Mouse (Mus musculus) left cerebral cortex, adult 8-10 months (tissue): ENCODE results near the gene Olfr1220. TPM values are rescaled to one million over a fixed set of nuclear protein-coding genes. Genes with fewer than 3 reads are reported as not detected.

Experiments used
- DNase-seq, 2 experiments: peaks; one replicate each; pipeline ENCODE4 v3.0.0; 2022; ENCODE audit warnings: low spot score in 2 of 2
- total RNA-seq, 4 experiments: library from RNA; stranded (reverse); gene quantifications; 2 replicates each; pipeline ENCODE4 v1.2.4; 2022

Gene Olfr1220
- not detected for total RNA-seq

DNA sequence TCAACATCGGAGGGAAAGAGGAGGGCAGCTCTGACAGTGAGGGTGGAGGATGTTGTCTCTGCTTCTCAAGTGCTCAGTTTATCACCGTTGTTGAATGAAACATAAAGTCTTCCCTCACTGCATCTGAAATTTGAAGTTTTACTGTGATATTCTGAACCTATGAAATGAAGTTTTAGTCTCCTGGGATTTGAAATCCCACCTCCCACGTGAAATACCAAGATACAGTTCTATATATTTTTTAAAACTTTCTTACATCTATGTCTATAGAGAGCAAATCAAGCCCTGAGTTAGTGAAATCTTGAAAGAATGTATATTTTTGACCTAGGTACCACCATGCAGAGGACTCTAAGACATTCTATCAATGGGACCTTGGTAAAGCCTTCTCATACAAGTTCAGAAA, at the start of gene Olfr1220:
TSS of gene Olfr1220 (minus strand) at position 101 of the 400 bp plus-strand sequence.
- DNase-seq: no peak

DNA sequence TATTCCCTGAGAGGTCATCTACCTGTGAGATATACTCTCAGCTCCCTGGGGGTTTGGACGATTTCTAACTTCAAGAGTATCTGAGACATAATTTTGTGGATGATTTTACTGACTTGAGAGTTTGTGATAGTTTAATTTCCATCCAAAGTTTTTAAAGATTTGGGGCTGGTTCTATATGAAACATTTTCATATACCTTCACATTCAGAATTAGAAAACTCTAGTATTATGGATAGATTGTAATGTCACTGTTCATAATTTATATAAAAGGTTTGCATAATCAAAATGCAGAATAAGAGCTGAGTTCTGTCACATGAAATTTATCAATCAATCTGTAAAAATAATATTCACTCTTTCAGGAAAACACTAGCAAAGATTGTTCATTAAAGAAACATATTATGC, 44.8 kb upstream of the Olfr1220 start, which contains the start of gene Olfr1223:
TSS of gene Olfr1223 (minus strand) at position 101 of the 400 bp plus-strand sequence.
- no peak for DNase-seq

DNA sequence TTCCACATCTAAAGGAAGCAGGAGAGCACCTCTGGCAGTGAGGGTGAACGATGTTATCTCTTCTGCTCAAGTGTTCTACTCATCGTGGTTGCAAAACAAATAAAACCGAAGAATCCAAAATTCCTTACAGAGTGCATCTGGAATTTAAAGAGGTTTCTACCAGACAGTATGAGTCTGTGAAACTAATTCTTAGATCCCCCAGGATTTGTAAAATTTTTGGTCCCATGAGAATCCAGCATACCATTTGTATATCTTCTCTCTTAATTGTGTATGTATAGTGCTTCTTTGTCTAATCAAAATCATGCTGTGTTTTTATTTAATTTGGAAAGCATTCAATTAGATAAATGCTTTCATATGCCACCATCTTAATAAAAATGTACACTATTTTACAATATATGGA, 26.3 kb upstream of the Olfr1220 start, which contains the start of gene Olfr1222:
TSS of gene Olfr1222 (minus strand) at position 101 of the 400 bp plus-strand sequence.
- no peak for DNase-seq

DNA sequence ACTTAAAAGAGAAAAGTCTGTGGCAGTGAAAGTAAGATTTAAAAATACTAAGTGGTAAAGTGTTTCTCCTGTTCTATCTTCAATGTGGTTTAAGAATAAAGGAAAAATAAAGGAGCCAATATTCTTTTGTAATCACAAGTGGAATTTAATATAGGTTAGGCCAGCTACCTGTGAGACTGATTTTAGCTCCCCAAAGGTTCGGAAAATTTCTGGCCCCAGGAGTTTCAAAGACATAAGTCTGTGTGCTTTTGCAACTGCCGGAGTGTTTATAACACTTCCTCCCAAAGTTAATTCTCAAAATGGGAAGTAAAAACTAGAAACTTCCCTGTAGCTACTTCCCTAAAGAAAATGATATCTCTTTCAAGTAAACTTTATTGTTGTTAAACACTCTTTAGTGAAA, 10.5 kb upstream of the Olfr1220 start, which contains the start of gene Olfr1221:
TSS of gene Olfr1221 (minus strand) at position 101 of the 400 bp plus-strand sequence.
- DNase-seq: no peak

DNA sequence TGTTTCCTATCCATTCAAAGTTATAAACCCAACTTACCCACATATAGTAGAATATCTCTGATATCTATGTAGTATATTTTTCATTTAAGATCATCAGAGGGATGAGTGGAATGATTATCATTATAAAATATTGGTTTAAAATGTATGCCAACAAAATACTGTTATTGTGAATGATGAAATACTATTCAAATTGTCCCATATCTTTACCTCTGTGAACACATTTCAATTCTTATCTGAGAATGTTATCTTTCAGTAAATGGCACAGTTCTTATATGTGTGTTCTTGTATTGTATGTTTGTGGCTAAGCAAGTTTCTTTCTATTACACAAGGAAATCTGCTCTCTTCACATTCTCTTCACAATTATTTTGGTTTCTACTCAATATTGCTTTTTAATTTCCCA, 984 bp downstream of the Olfr1220 start:
- DNase-seq: no peak

DNA sequence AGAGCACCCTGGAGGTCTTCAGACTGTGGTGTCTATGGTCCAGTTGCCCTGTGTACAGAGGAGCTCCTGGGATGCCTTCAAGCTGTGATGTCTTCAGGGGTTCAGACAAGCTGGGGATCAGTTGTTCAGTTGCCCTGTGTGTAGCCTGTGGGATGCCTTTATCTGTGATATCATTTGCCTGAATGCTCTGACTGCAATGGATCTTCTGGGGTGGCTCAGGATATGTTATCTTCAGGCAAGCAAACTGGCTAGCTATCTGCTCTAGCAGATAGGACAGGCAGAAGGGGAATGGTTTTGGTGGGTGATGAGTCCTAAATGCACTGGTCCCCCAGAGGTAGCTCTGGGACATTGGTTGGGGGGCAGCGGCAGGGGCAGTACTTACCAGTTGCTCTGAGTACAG, 12.8 kb downstream of the Olfr1220 start:
- DNase-seq: no peak

DNA sequence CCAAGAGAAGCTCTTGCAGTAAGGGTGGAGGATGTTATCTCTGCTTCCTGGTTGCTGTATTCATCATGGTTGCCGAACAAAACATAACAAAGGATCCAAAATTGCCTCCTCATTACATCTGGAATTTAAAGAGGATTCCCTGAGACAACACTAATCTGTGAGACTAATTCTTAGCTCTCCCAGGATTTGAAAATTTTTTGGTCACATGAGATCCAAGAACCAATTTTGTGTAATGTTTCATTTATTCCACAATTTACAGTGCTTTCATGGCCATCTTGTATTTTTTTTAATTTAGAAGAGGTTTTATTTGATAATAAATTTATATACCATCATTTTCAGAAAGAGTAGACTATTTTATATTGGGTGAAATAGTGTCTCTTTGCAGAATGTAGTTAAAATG, 23.2 kb downstream of the Olfr1220 start, which contains the start of gene Olfr1219:
TSS of gene Olfr1219 (minus strand) at position 101 of the 400 bp plus-strand sequence.
- no peak for DNase-seq

DNA sequence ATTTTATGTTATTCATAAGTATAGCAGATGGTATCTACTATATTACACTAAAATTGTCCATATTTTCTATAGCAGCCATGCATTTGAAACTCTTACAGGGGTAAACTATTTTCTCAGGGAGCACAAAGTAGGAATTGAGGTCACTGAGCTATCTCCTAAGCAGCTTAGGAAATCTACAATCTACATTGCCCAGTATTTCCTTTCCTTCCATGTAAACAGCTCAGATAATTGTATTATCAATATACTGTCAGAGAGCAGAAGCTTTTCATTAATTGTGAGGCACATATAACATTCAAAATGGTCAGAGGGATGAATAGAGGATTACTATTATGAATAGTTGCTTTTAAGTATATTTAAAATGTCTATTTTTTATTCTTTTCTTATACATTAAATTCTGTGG, 25.1 kb downstream of the Olfr1220 start:
- no peak for DNase-seq

DNA sequence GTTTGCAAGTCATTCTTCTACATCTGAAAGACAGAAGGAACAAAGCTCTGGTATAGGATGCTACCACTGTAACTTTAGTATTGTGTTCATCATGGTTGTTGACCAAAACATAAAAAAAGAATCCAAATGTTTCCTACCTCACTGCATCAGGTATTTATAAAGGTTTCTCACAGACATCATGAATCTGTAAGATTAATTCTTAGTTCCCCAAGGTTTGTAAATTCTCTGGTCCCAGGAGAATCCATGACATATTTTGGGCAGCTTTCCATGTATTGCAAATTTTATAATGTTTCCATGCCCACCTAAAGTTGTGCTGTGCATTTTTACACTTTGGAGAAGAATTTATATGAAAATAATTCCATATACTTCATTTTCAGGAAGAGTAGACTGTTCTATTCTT, 45.5 kb downstream of the Olfr1220 start, which contains the start of gene Olfr1218:
TSS of gene Olfr1218 (minus strand) at position 101 of the 400 bp plus-strand sequence.
- no peak for DNase-seq

Other genes with a start within 250 kb of the Olfr1220 start
- not detected for gene Olfr1206, start 243.6 kb downstream of the Olfr1220 start, total RNA-seq
- gene Olfr1208, start 204.5 kb downstream of the Olfr1220 start, total RNA-seq: not detected
- not detected for gene Olfr1209, start 191.7 kb downstream of the Olfr1220 start, total RNA-seq
- gene Olfr1211, start 168.7 kb downstream of the Olfr1220 start, total RNA-seq: not detected
- gene Olfr1212, start 152.9 kb downstream of the Olfr1220 start, total RNA-seq: not detected
- not detected for gene Gm13762, start 126.6 kb downstream of the Olfr1220 start, total RNA-seq
- not detected for gene Olfr1214, start 114.2 kb downstream of the Olfr1220 start, total RNA-seq
- gene Olfr1215, start 99.9 kb downstream of the Olfr1220 start, total RNA-seq: not detected
- not detected for gene Olfr1216, start 88.5 kb downstream of the Olfr1220 start, total RNA-seq
- gene Olfr1217, start 74.8 kb downstream of the Olfr1220 start, total RNA-seq: not detected
- not detected for gene Olfr1218, start 45.6 kb downstream of the Olfr1220 start, total RNA-seq
- gene Olfr1219, start 23.3 kb downstream of the Olfr1220 start, total RNA-seq: not detected
- gene Olfr1221, start 10.4 kb upstream of the Olfr1220 start, total RNA-seq: not detected
- gene Olfr1222, start 26.2 kb upstream of the Olfr1220 start, total RNA-seq: not detected
- gene Olfr1223, start 44.7 kb upstream of the Olfr1220 start, total RNA-seq: not detected
- gene Olfr1224-ps1, start 57.3 kb upstream of the Olfr1220 start, total RNA-seq: not detected
- not detected for gene Olfr1225, start 67.8 kb upstream of the Olfr1220 start, total RNA-seq
- not detected for gene Olfr1226, start 93.2 kb upstream of the Olfr1220 start, total RNA-seq
- not detected for gene Olfr1228, start 147.2 kb upstream of the Olfr1220 start, total RNA-seq
- gene Olfr1229, start 181.2 kb upstream of the Olfr1220 start, total RNA-seq: not detected
- not detected for gene Olfr1230, start 190.4 kb upstream of the Olfr1220 start, total RNA-seq
- not detected for gene Olfr1231, start 200.2 kb upstream of the Olfr1220 start, total RNA-seq
- gene Olfr1232, start 222.8 kb upstream of the Olfr1220 start, total RNA-seq: not detected
- gene Olfr1233, start 235.6 kb upstream of the Olfr1220 start, total RNA-seq: not detected